Mouse (Mus musculus): Measurements from ENCODE around the gene Plcd1. TPM values are rescaled to one million over a fixed set of nuclear protein-coding genes. Genes with fewer than 3 reads are reported as not detected.

The Plcd1 gene
- polyA plus RNA-seq, 1 experiment from 2014 or later: 23.8 TPM

DNA sequence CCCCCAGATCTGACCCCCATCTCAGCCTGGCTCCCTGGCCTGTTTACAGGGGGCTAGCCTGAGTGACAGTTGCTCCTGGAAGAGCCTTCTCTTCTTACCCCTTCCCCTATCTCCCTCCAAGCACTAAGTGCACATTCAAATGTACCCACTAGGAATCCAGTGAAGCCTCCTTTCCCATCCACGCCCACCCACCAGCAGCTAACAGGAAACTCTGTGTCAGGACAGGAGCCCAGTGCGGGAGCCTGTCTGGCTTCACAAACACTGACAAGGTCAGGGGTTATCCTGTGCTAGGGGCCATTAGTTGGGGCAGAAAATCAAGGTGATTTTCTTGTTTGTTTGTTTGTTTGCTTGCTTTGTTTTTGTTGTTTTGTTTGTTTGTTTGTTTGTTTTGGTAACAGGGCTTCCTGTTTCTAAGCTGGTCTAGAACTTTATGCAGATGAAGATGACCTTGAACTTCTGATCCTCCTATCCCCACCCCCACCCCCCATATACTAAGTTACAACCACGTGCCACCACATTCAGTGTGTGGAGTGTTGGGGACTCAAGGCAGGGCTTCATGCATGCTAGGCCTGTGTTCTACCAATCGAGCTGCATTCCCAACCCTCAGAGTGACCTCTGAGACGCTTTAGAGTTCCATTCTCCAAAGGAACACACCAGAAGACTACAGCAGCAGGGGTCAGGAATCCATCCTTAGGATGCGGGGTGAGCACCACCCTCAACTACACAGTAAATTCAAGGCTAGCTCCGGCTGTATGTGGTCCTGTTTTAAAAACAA lies 10.5 kb downstream of the Plcd1 start:
- H3K9ac ChIP-seq (ENCODE audit: low read length): no peak overlapping the region
- H3K27ac ChIP-seq (ENCODE audit: low read length): peak overlapping the region; percentile 27
- H3K36me3 ChIP-seq (ENCODE audit: control insufficient read depth, insufficient read depth): peaks cover 10% of the 10 kb centered on the region
- H3K4me3 ChIP-seq (ENCODE audit: low read length): no peak overlapping the region
- WGBS: 68% methylated on average over 7 of the region's 7 CpGs
- H3K9me3 ChIP-seq (replicated peaks; ENCODE audit: control insufficient read depth, low read length): no peaks in the 10 kb centered on the region
- peaks cover 18% of the 10 kb centered on the region for H3K4me1 ChIP-seq (ENCODE audit: control insufficient read depth, insufficient read depth, low read length)
- no peak overlapping the region for H3K4me2 ChIP-seq (ENCODE audit: low read depth, low read length)
- H3K27me3 ChIP-seq (ENCODE audit: control insufficient read depth, insufficient read depth, low read length): no peaks in the 10 kb centered on the region
- no peak for ATAC-seq (replicated peaks; ENCODE audit: extremely low read depth, insufficient read depth, low FRiP score)

- Histone ChIP-seq H3K27ac (ENCODE audit: low read length) (peak overlapping the region; percentile 27), H3K4me3 (ENCODE audit: low read length) (no peak overlapping the region), H3K36me3 (ENCODE audit: control insufficient read depth, insufficient read depth) (peaks cover 13% of the 10 kb centered on the region), H3K27me3 (ENCODE audit: control insufficient read depth, insufficient read depth, low read length) (no peaks in the 10 kb centered on the region), H3K9me3 (replicated peaks; ENCODE audit: control insufficient read depth, low read length) (no peaks in the 10 kb centered on the region), H3K4me1 (ENCODE audit: control insufficient read depth, insufficient read depth, low read length) (peaks cover 15% of the 10 kb centered on the region; the same call in 1 of the 2 replicates), H3K9ac (ENCODE audit: low read length) (no peak overlapping the region), H3K4me2 (ENCODE audit: low read depth, low read length) (no peak overlapping the region)
- no peak for ATAC-seq (replicated peaks; ENCODE audit: extremely low read depth, insufficient read depth, low FRiP score)
- 56% methylated on average over 8 of the region's 8 CpGs for WGBS
These were observed 11.3 kb downstream of the Plcd1 start for GRCm38 (mm10) chr9:119082039-119082438.

GRCm38 (mm10) chr9:119080040-119080675 lies 13.1 kb downstream of the Plcd1 start:
- Histone ChIP-seq H3K4me1 (ENCODE audit: control insufficient read depth, insufficient read depth, low read length) (peaks cover 7% of the 10 kb centered on the region; the same call in 1 of the 2 replicates), H3K9ac (ENCODE audit: low read length) (no peak overlapping the region), H3K4me2 (ENCODE audit: low read depth, low read length) (no peak overlapping the region), H3K9me3 (replicated peaks; ENCODE audit: control insufficient read depth, low read length) (no peaks in the 10 kb centered on the region), H3K36me3 (ENCODE audit: control insufficient read depth, insufficient read depth) (peaks cover 13% of the 10 kb centered on the region), H3K27ac (ENCODE audit: low read length) (no peak overlapping the region), H3K4me3 (ENCODE audit: low read length) (no peak overlapping the region), H3K27me3 (ENCODE audit: control insufficient read depth, insufficient read depth, low read length) (no peaks in the 10 kb centered on the region)
- WGBS: 72% methylated on average over 5 of the region's 5 CpGs
- ATAC-seq (replicated peaks; ENCODE audit: extremely low read depth, insufficient read depth, low FRiP score): no peak

GRCm38 (mm10) chr9:119075685-119076084 lies 17.6 kb downstream of the Plcd1 start:
- Histone ChIP-seq H3K9ac (ENCODE audit: low read length) (no peak overlapping the region), H3K4me1 (ENCODE audit: control insufficient read depth, insufficient read depth, low read length) (peaks cover 3% of the 10 kb centered on the region; the same call in 1 of the 2 replicates), H3K4me3 (ENCODE audit: low read length) (no peak overlapping the region), H3K36me3 (ENCODE audit: control insufficient read depth, insufficient read depth) (peaks cover 31% of the 10 kb centered on the region), H3K9me3 (replicated peaks; ENCODE audit: control insufficient read depth, low read length) (no peaks in the 10 kb centered on the region), H3K27me3 (ENCODE audit: control insufficient read depth, insufficient read depth, low read length) (no peaks in the 10 kb centered on the region), H3K4me2 (ENCODE audit: low read depth, low read length) (no peak overlapping the region), H3K27ac (ENCODE audit: low read length) (no peak overlapping the region)
- no peak for ATAC-seq (replicated peaks; ENCODE audit: extremely low read depth, insufficient read depth, low FRiP score)
- WGBS: 57% methylated on average over 16 of the region's 16 CpGs

- H3K4me3 ChIP-seq (ENCODE audit: low read length): no peak overlapping the region
- 62% methylated on average over 15 of the region's 15 CpGs for WGBS
- H3K27ac ChIP-seq (ENCODE audit: low read length): no peak overlapping the region
- no peaks in the 10 kb centered on the region for H3K27me3 ChIP-seq (ENCODE audit: control insufficient read depth, insufficient read depth, low read length)
- no peak overlapping the region for H3K4me2 ChIP-seq (ENCODE audit: low read depth, low read length)
- H3K9me3 ChIP-seq (replicated peaks; ENCODE audit: control insufficient read depth, low read length): no peaks in the 10 kb centered on the region
- ATAC-seq (replicated peaks; ENCODE audit: extremely low read depth, insufficient read depth, low FRiP score): no peak; the same call in 1 of the 2 replicates
- H3K9ac ChIP-seq (ENCODE audit: low read length): no peak overlapping the region
- peaks cover 25% of the 10 kb centered on the region for H3K36me3 ChIP-seq (ENCODE audit: control insufficient read depth, insufficient read depth)
- peaks cover 8% of the 10 kb centered on the region; the same call in 1 of the 2 replicates for H3K4me1 ChIP-seq (ENCODE audit: control insufficient read depth, insufficient read depth, low read length)
These were observed 20.0 kb downstream of the Plcd1 start for GRCm38 (mm10) chr9:119073184-119073895.

DNA sequence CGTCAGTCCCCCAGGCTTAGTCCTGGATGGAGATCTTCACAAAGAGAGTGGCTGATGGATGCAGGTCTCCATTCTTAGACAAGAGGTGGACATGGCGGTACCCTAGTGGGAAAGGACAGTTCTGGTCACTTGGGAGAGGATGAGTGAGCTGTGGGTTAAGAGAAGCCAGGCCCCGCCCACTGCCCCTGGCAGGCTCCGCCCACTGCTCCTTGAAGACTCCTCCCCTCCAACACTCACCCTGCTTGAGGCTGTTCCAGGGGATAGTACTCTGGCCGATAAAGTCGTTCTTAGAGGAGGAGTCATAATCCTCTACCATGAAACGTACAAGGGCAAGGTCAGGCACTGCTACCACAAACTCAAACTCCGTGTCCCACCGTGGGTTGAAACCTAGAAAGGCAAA lies 21.5 kb downstream of the Plcd1 start:
- no peak for ATAC-seq (replicated peaks; ENCODE audit: extremely low read depth, insufficient read depth, low FRiP score)
- H3K27me3 ChIP-seq (ENCODE audit: control insufficient read depth, insufficient read depth, low read length): no peaks in the 10 kb centered on the region
- WGBS: 79% methylated on average over 9 of the region's 9 CpGs
- H3K9ac ChIP-seq (ENCODE audit: low read length): no peak overlapping the region
- H3K4me1 ChIP-seq (ENCODE audit: control insufficient read depth, insufficient read depth, low read length): peaks cover 8% of the 10 kb centered on the region; the same call in 1 of the 2 replicates
- no peak overlapping the region for H3K4me3 ChIP-seq (ENCODE audit: low read length)
- H3K4me2 ChIP-seq (ENCODE audit: low read depth, low read length): no peak overlapping the region
- no peak overlapping the region for H3K27ac ChIP-seq (ENCODE audit: low read length)
- H3K36me3 ChIP-seq (ENCODE audit: control insufficient read depth, insufficient read depth): peaks cover 18% of the 10 kb centered on the region
- no peaks in the 10 kb centered on the region for H3K9me3 ChIP-seq (replicated peaks; ENCODE audit: control insufficient read depth, low read length)

- Histone ChIP-seq H3K27me3 (ENCODE audit: control insufficient read depth, insufficient read depth, low read length) (no peaks in the 10 kb centered on the region), H3K9me3 (replicated peaks; ENCODE audit: control insufficient read depth, low read length) (no peaks in the 10 kb centered on the region), H3K4me2 (ENCODE audit: low read depth, low read length) (no peak overlapping the region), H3K27ac (ENCODE audit: low read length) (no peak overlapping the region), H3K9ac (ENCODE audit: low read length) (no peak overlapping the region), H3K36me3 (ENCODE audit: control insufficient read depth, insufficient read depth) (peaks cover 18% of the 10 kb centered on the region), H3K4me3 (ENCODE audit: low read length) (no peak overlapping the region), H3K4me1 (ENCODE audit: control insufficient read depth, insufficient read depth, low read length) (peaks cover 8% of the 10 kb centered on the region; the same call in 1 of the 2 replicates)
- no peak for ATAC-seq (replicated peaks; ENCODE audit: extremely low read depth, insufficient read depth, low FRiP score)
- 57% methylated on average over 13 of the region's 13 CpGs for WGBS
These were observed 23.0 kb downstream of the Plcd1 start for GRCm38 (mm10) chr9:119070173-119070825.

DNA sequence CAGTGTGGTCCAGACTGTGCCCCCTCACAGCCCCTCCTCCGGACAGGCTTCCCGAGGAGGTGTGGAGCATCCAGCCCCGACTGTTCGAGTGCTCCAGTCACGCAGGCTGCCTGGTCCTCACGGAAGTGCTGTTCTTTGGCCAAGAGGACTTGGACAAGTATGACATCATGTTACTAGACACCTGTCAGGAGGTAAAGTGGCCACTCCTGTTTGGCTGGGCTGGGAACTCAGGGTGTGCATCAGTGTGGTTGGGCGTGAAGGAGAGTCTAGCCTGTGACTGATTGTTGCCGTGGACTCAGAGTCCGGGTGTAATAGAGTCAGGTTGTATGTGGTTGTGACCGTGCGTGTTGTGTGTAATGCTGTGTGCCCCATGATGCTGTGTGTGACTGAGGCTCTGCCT lies 25.0 kb downstream of the Plcd1 start:
- Histone ChIP-seq H3K4me1 (ENCODE audit: control insufficient read depth, insufficient read depth, low read length) (peaks cover 7% of the 10 kb centered on the region; the same call in 1 of the 2 replicates), H3K9me3 (replicated peaks; ENCODE audit: control insufficient read depth, low read length) (no peaks in the 10 kb centered on the region), H3K36me3 (ENCODE audit: control insufficient read depth, insufficient read depth) (peaks cover 10% of the 10 kb centered on the region), H3K27ac (ENCODE audit: low read length) (no peak overlapping the region), H3K4me2 (ENCODE audit: low read depth, low read length) (no peak overlapping the region), H3K4me3 (ENCODE audit: low read length) (no peak overlapping the region), H3K9ac (ENCODE audit: low read length) (no peak overlapping the region), H3K27me3 (ENCODE audit: control insufficient read depth, insufficient read depth, low read length) (no peaks in the 10 kb centered on the region)
- WGBS: 76% methylated on average over 11 of the region's 11 CpGs
- no peak for ATAC-seq (replicated peaks; ENCODE audit: extremely low read depth, insufficient read depth, low FRiP score)

Measured in heart, embryonic 16.5 days (tissue).